Mouse (Mus musculus) kidney, postnatal 0 days (tissue): ENCODE measurements around the gene Erich6. TPM values are rescaled to one million over a fixed set of nuclear protein-coding genes. Genes with fewer than 3 reads are reported as not detected.
"Not testable (repeated sequence)": the region's sequence is repeated elsewhere in the genome, so short reads cannot be mapped to it uniquely, and the experiment has no call there.

ENCODE experiments used
- ATAC-seq: fragments of 200-750 bp; cut with Nextera tagmentation; replicated peaks from 2 replicates; pipeline ENCODE4 v1.8.0; 2017; ENCODE audit warnings: low read depth, moderate number of reproducible peaks, moderate TSS enrichment, moderate library complexity; ENCODE audit not compliant: low FRiP score
- DNase-seq: peaks from one replicate; pipeline ENCODE4 v3.0.0-alpha.2; 2016; ENCODE audit warnings: low spot score
- H3K27ac ChIP-seq: fragments of 300-500 bp; sonication (generic); 2 replicates; pipeline ENCODE4 v1.5.1; 2014; ENCODE audit warnings: mild to moderate bottlenecking
- H3K27me3 ChIP-seq: fragments of 300-500 bp; sonication (generic); 2 replicates; pipeline ENCODE4 v1.6.1; 2014; ENCODE audit warnings: low read length, mixed read lengths; ENCODE audit not compliant: insufficient read depth
- H3K36me3 ChIP-seq: fragments of 300-500 bp; sonication (generic); 2 replicates; pipeline ENCODE4 v1.6.1; 2014; ENCODE audit warnings: low read length, mixed read lengths; ENCODE audit not compliant: insufficient read depth
- H3K4me1 ChIP-seq: fragments of 300-500 bp; sonication (generic); replicated peaks from 2 replicates; pipeline ENCODE4 v1.6.1; 2014; ENCODE audit warnings: antibody characterized with exemption, low read length, mixed read lengths; ENCODE audit not compliant: insufficient read depth
- H3K4me2 ChIP-seq: fragments of 300-500 bp; sonication (generic); 2 replicates; pipeline ENCODE4 v1.6.1; 2014; ENCODE audit warnings: mild to moderate bottlenecking, low read length, moderate library complexity, mixed read lengths
- H3K4me3 ChIP-seq: fragments of 300-500 bp; sonication (generic); replicated peaks from 2 replicates; pipeline ENCODE4 v1.5.1; 2014; ENCODE audit warnings: low read depth, low read length
- H3K9ac ChIP-seq: fragments of 300-500 bp; sonication (generic); 2 replicates; pipeline ENCODE4 v1.6.1; 2014; ENCODE audit warnings: low read depth, low read length
- H3K9me3 ChIP-seq: fragments of 300-500 bp; sonication (generic); replicated peaks from 2 replicates; pipeline ENCODE4 v1.6.1; 2016; ENCODE audit warnings: low read length, inconsistent platforms, mixed read lengths
- CTCF ChIP-seq: IDR thresholded peaks from 2 replicates; pipeline ENCODE4 v1.5.1; 2016; ENCODE audit warnings: antibody characterized with exemption, low read depth, mild to moderate bottlenecking, moderate library complexity
- WGBS: fragments of 180-500 bp; shearing (Covaris S2); extraction: QIAGEN DNeasy Blood & Tissue Kit; methylation state at CpG from one replicate; pipeline ENCODE4 v1.1.7; 2014; 5-methylcytosine and 5-hydroxymethylcytosine counted together
- polyA plus RNA-seq: library from polyadenylated mRNA; unstranded; fragments of >200 nt; fragmentation: Nextera tagmentation; extraction: Ambion mirVana; gene quantifications from 2 replicates; pipeline ENCODE4 v1.2.1, GENCODE M21; 2015

The Erich6 gene
- polyA plus RNA-seq, 1 experiment from 2014 or later = not detected

GRCm38 (mm10) chr3:58622665-58623394, 14.2 kb downstream of the Erich6 start:
- ATAC-seq = no peak

GRCm38 (mm10) chr3:58621066-58621465, 15.9 kb downstream of the Erich6 start:
- TF ChIP-seq CTCF = no peak
- Histone ChIP-seq H3K4me1 (no peaks in the 10 kb centered on the region), H3K4me2 (no peak overlapping the region), H3K9me3 (no peaks in the 10 kb centered on the region), H3K27ac (no peak overlapping the region), H3K4me3 (no peak overlapping the region), H3K36me3 (no peaks in the 10 kb centered on the region), H3K27me3 (no peaks in the 10 kb centered on the region), H3K9ac (no peak overlapping the region)
- ATAC-seq = no peak
- DNase-seq = no peak
- 74% methylated on average over 7 of the region's 7 CpGs for WGBS

More at GRCm38 (mm10) chr3:58622665-58623394, 14.2 kb downstream of the Erich6 start:
- no peak overlapping the region for H3K4me3 ChIP-seq
- no peaks in the 10 kb centered on the region for H3K4me1 ChIP-seq
- H3K27me3 ChIP-seq = no peaks in the 10 kb centered on the region
- H3K9me3 ChIP-seq = no peaks in the 10 kb centered on the region
- 66% methylated on average over 3 of the region's 3 CpGs for WGBS
- no peak overlapping the region for H3K9ac ChIP-seq
- H3K36me3 ChIP-seq = no peaks in the 10 kb centered on the region
- no peak for DNase-seq
- no peak overlapping the region for H3K4me2 ChIP-seq
- H3K27ac ChIP-seq = no peak overlapping the region
- no peak for TF ChIP-seq CTCF

- 84% methylated on average over 5 of the region's 5 CpGs for WGBS
- Histone ChIP-seq H3K4me1 (no peaks in the 10 kb centered on the region), H3K27ac (no peak overlapping the region), H3K9me3 (no peaks in the 10 kb centered on the region; the same call in 1 of the 2 replicates), H3K27me3 (no peaks in the 10 kb centered on the region), H3K36me3 (no peaks in the 10 kb centered on the region), H3K4me3 (no peak overlapping the region), H3K9ac (no peak overlapping the region), H3K4me2 (no peak overlapping the region)
- TF ChIP-seq CTCF = no peak
- no peak for DNase-seq
- ATAC-seq = no peak
These were observed 27.0 kb downstream of the Erich6 start for GRCm38 (mm10) chr3:58609985-58610384.

GRCm38 (mm10) chr3:58608506-58608905, 28.5 kb downstream of the Erich6 start:
- no peak for ATAC-seq
- 81% methylated on average over 4 of the region's 4 CpGs for WGBS
- TF ChIP-seq CTCF = no peak

GRCm38 (mm10) chr3:58593623-58594022, 43.4 kb downstream of the Erich6 start:
- TF ChIP-seq CTCF = no peak
- H3K4me1 ChIP-seq = no peaks in the 10 kb centered on the region
- H3K4me2 ChIP-seq = no peak overlapping the region
- DNase-seq (no peak), ATAC-seq (no peak)
- H3K9me3 ChIP-seq = no peaks in the 10 kb centered on the region
- no peak overlapping the region for H3K9ac ChIP-seq
- H3K4me3 ChIP-seq = no peak overlapping the region
- 69% methylated on average over 5 of the region's 5 CpGs for WGBS
- no peaks in the 10 kb centered on the region for H3K27me3 ChIP-seq
- H3K36me3 ChIP-seq = peaks cover 15% of the 10 kb centered on the region; the same call in 1 of the 2 replicates
- H3K27ac ChIP-seq = no peak overlapping the region

More at GRCm38 (mm10) chr3:58608506-58608905, 28.5 kb downstream of the Erich6 start:
- no peak overlapping the region for H3K4me3 ChIP-seq
- H3K36me3 ChIP-seq = no peaks in the 10 kb centered on the region
- no peak overlapping the region for H3K4me2 ChIP-seq
- no peaks in the 10 kb centered on the region for H3K4me1 ChIP-seq
- H3K27ac ChIP-seq = no peak overlapping the region
- no peaks in the 10 kb centered on the region; the same call in 1 of the 2 replicates for H3K9me3 ChIP-seq
- DNase-seq = no peak
- no peaks in the 10 kb centered on the region for H3K27me3 ChIP-seq
- H3K9ac ChIP-seq = no peak overlapping the region

GRCm38 (mm10) chr3:58592666-58593065, 44.3 kb downstream of the Erich6 start:
- ATAC-seq, H3K4me2 ChIP-seq, H3K4me3 ChIP-seq, H3K4me1 ChIP-seq, H3K27me3 ChIP-seq, DNase-seq, H3K9ac ChIP-seq, H3K27ac ChIP-seq, H3K9me3 ChIP-seq: not testable (repeated sequence)
- peaks cover 16% of the 10 kb centered on the region; the same call in 1 of the 2 replicates for H3K36me3 ChIP-seq
- WGBS = 94% methylated on average over 7 of the region's 7 CpGs

GRCm38 (mm10) chr3:58590544-58590943, 46.5 kb downstream of the Erich6 start:
- not testable (repeated sequence) for H3K4me2 ChIP-seq, H3K9ac ChIP-seq, H3K4me1 ChIP-seq, H3K9me3 ChIP-seq, ATAC-seq, H3K27me3 ChIP-seq, DNase-seq, H3K4me3 ChIP-seq, H3K27ac ChIP-seq
- WGBS = 89% methylated on average over 4 of the region's 4 CpGs
- peaks cover 28% of the 10 kb centered on the region; the same call in 1 of the 2 replicates for H3K36me3 ChIP-seq
